Mouse (Mus musculus): ENCODE measurements at regions not wholly inside any gene's neighbourhood (a gene's known extent, or its start where the extent isn't known, plus 50 kb on each side); places are given as distances from the start of the nearest gene placed in this dataset.

DNA sequence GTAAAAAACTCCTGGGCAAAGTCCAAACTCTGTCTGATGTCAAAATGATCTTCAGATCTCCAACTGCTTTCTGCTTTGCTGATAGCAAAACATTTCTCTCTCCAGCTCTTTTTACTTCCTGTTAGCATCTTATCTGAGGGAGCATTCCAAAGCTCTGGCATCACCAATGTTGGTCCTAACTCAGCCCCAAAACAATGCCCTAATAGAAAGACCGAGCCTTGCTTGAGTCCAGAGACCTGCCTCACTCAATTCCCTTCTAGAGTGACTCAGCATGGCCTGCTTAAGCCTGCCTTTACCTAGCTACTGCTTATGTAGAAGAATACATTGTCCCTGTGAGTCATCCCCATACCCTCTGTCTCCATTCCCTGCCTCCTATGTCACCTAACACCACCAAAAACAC lies 1721.6 kb downstream of the Grik2 start:
- DNase-seq (ENCODE audit: low spot score): no peak

DNA sequence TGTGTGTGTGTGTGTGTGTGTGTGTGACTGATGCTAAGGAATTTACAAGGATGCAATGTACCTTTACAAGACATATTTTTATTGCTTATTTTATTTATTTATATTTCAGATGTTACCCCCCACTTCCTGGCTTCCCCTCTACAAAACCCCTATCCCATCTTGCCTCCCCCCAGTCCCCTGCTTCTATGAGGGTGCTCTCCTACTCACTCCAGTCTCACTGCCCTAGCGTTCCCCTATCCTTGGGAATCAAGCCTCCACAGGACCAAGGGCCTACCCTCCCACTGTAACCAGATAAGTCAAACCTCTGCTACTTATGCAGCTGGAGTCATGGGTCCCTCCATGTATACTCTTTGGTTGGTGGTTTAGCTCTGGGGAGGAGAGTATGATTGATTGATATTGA lies 1761.3 kb downstream of the Grik2 start:
- DNase-seq (ENCODE audit: low spot score): no peak

DNA sequence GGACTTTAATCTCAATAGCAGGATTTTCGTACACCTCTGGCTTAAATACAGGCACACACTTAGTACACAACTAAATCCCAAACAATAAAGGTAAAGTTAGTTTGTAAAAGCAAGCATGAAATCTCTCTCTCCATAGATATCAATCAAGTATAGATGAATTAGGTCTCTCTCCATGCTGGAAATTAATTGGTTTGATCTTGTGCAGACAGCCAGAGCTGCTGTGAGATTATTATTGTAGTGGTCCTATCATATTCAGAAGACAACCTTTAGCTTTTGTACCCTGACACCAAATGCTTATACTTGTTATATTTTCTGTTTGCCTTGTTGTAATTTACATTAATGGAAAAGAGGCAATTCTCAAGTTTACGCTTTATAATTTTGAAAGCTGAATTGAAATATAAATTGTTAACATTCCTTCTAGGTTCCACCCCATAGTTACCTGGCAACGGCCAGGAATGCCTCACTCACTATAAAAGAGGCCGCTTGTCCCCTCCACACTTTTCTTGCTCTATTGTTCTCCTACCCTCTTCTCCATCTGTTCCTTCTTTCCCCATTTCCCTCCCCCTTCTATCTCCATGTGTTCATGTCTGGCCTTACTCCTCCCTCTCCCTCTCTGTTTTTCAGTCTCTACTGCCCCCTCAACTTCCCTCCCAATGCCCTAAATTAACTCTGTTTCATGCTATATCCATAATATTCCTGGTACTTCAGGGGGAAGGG lies 1797.1 kb downstream of the Grik2 start:
- DNase-seq (ENCODE audit: low spot score): no peak

DNA sequence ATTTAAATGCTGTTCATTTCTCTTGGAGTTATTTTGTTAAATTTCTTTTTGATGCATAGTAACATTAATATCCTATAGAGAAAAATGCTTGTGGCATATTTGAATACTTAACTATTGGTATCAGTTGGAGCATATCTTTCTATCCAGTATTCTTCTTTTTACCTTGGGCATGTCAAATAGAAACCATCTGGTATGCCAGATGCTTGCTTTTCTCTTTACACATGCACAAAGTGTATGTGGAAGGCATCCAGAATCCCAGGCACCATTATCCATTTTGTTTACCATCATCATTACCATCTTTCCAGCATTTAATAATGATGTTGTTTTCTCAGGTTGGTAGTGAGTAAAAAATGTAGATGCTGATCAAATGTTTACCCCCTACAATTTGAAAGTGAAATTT lies 1809.5 kb downstream of the Grik2 start:
- peak; percentile 24 for DNase-seq (ENCODE audit: low spot score)
